Mouse (Mus musculus) CH12.LX (cell line): ENCODE measurements around the gene Zfp626. TPM values are rescaled to one million over a fixed set of nuclear protein-coding genes. Genes with fewer than 3 reads are reported as not detected.
A peak's percentile ranks its signal among the peaks of the same experiment; 100 is the strongest.

Experiments
- DNase-seq: peaks from one replicate; pipeline ENCODE4 v3.0.0-alpha.2; 2013; ENCODE audit errors: extremely low read depth
- H3K27ac ChIP-seq: 2 replicates; pipeline ENCODE4 v1.5.1; 2012; ENCODE audit warnings: low read depth, mild to moderate bottlenecking, control low read depth, moderate library complexity; ENCODE audit not compliant: insufficient read depth
- H3K27me3 ChIP-seq: replicated peaks from 2 replicates; pipeline ENCODE3; 2012; ENCODE audit warnings: inconsistent platforms
- H3K36me3 ChIP-seq, 2 experiments: replicated peaks in 1 of 2; 2 replicates each; pipeline versions ENCODE3 to v1.6.1; 2012; ENCODE audit warnings: inconsistent platforms in 1 of 2, low read length in 1 of 2, mild to moderate bottlenecking in 1 of 2, mixed read lengths in 1 of 2, moderate library complexity in 1 of 2; ENCODE audit not compliant: control insufficient read depth in 1 of 2, insufficient read depth in 1 of 2
- H3K4me1 ChIP-seq, 2 experiments: 2 replicates each; pipeline ENCODE4 v1.6.1; 2012; ENCODE audit warnings: inconsistent platforms in 1 of 2, moderate library complexity in 1 of 2; ENCODE audit not compliant: insufficient read depth in 2 of 2, control insufficient read depth in 1 of 2
- H3K4me2 ChIP-seq: 2 replicates; pipeline ENCODE4 v1.6.1; 2012; ENCODE audit warnings: low read depth, mild to moderate bottlenecking, control low read depth; ENCODE audit not compliant: poor library complexity, insufficient read depth, severe bottlenecking
- H3K4me3 ChIP-seq, 3 experiments: fragments of 150-350 bp in 1 of 3; sonication (generic) in 1 of 3; replicated peaks in 1 of 3; 2 replicates each; pipeline versions ENCODE3 to v1.5.1; 2011 to 2012; ENCODE audit warnings: low read depth in 2 of 3, low read length in 2 of 3, mild to moderate bottlenecking in 2 of 3, moderate library complexity in 2 of 3, control low read depth in 1 of 3, improper control_type of control experiment in 1 of 3, inconsistent platforms in 1 of 3, mixed read lengths in 1 of 3; ENCODE audit not compliant: poor library complexity in 1 of 3
- H3K79me2 ChIP-seq: replicated peaks from 2 replicates; pipeline ENCODE4 v1.6.1; 2012; ENCODE audit warnings: mild to moderate bottlenecking, moderate library complexity; ENCODE audit not compliant: control insufficient read depth, poor library complexity, insufficient read depth, severe bottlenecking; ENCODE audit errors: extremely low read depth
- H3K9ac ChIP-seq: 2 replicates; pipeline ENCODE4 v1.6.1; 2012; ENCODE audit warnings: low read depth, mild to moderate bottlenecking, control low read depth, moderate library complexity; ENCODE audit not compliant: insufficient read depth
- H3K9me3 ChIP-seq: replicated peaks from 2 replicates; pipeline ENCODE3; 2012; ENCODE audit warnings: low read length, inconsistent platforms, mixed read lengths
- CHD2 ChIP-seq: IDR thresholded peaks from 2 replicates; pipeline ENCODE4 v1.6.1; 2011; ENCODE audit warnings: low read length, improper control_type of control experiment
- CTCF ChIP-seq, 2 experiments: IDR thresholded peaks in 1 of 2; conservative IDR thresholded peaks in 1 of 2; 2 replicates each; pipeline ENCODE4 v1.5.1; 2011 to 2012; ENCODE audit warnings: low read depth in 2 of 2, low read length in 2 of 2, improper control_type of control experiment in 1 of 2, inconsistent platforms in 1 of 2, mild to moderate bottlenecking in 1 of 2, moderate library complexity in 1 of 2
- EP300 ChIP-seq: IDR thresholded peaks from 2 replicates; pipeline ENCODE4 v1.6.1; 2011; ENCODE audit warnings: low read length, improper control_type of control experiment
- IRF4 ChIP-seq: IDR thresholded peaks from 2 replicates; pipeline ENCODE4 v1.6.1; 2014; ENCODE audit warnings: low read depth, mild to moderate bottlenecking, inconsistent platforms, low read length, improper control_type of control experiment
- JUN ChIP-seq: IDR thresholded peaks from 2 replicates; pipeline ENCODE4 v1.6.1; 2011; ENCODE audit warnings: low read depth, mild to moderate bottlenecking, low read length, improper control_type of control experiment, moderate library complexity; ENCODE audit not compliant: insufficient read depth
- MAFK ChIP-seq: IDR thresholded peaks from 2 replicates; pipeline ENCODE4 v1.6.1; 2011; ENCODE audit warnings: low read length, improper control_type of control experiment; ENCODE audit not compliant: insufficient replicate concordance
- MAZ ChIP-seq: IDR thresholded peaks from 2 replicates; pipeline ENCODE4 v1.6.1; 2012; ENCODE audit warnings: low read depth, mild to moderate bottlenecking, inconsistent platforms, low read length, improper control_type of control experiment, moderate library complexity
- MYC ChIP-seq: IDR thresholded peaks from 2 replicates; pipeline ENCODE4 v1.6.1; 2011; ENCODE audit warnings: low read depth, mild to moderate bottlenecking, improper control_type of control experiment, low read length
- PAX5 ChIP-seq: IDR thresholded peaks from 2 replicates; pipeline ENCODE4 v1.6.1; 2012; ENCODE audit warnings: low read length, inconsistent platforms, mixed read lengths
- POLR2A ChIP-seq: IDR thresholded peaks from 2 replicates; pipeline ENCODE4 v1.6.1; 2011; ENCODE audit warnings: low read depth, mild to moderate bottlenecking, improper control_type of control experiment, low read length
- RAD21 ChIP-seq: IDR thresholded peaks from 2 replicates; pipeline ENCODE4 v1.6.1; 2011; ENCODE audit warnings: low read depth, mild to moderate bottlenecking, low read length, improper control_type of control experiment, moderate library complexity
- RCOR1 ChIP-seq: conservative IDR thresholded peaks from 2 replicates; pipeline ENCODE4 v1.6.1; 2012; ENCODE audit warnings: low read depth, mild to moderate bottlenecking, inconsistent platforms, low read length, improper control_type of control experiment
- SMC3 ChIP-seq: IDR thresholded peaks from 2 replicates; pipeline ENCODE4 v1.6.1; 2011; ENCODE audit warnings: low read depth, low read length, improper control_type of control experiment
- ZC3H11A ChIP-seq: IDR thresholded peaks from 2 replicates; pipeline ENCODE4 v1.6.1; 2012; ENCODE audit warnings: low read depth, mild to moderate bottlenecking, inconsistent platforms, low read length, improper control_type of control experiment
- dilution Hi-C: fragments of 300-500 bp; cut with MboI; formaldehyde crosslinking; loops from 2 replicates; pipeline ENCODE4 v1.14.3; 2020; ENCODE audit warnings: low sequenced_read_pairs; ENCODE audit not compliant: extremely low pct_unique_long_range_greater_than_20kb, extremely low pct_ligation_motif_present
- in situ Hi-C: fragments of 300-500 bp; cut with MboI; formaldehyde crosslinking; loops from 3 replicates; pipeline ENCODE4 v1.14.3; 2019; ENCODE audit warnings: low sequenced_read_pairs, low pct_ligation_motif_present, low pct_unique_long_range_greater_than_20kb, mixed read lengths
- polyA plus RNA-seq: library from polyadenylated mRNA; unstranded; fragments of >175 nt; gene quantifications from 2 replicates; pipeline ENCODE4 v1.2.1, GENCODE M21; 2012; ENCODE audit warnings: low read depth; ENCODE audit not compliant: insufficient read length
- total RNA-seq, 2 experiments: library from RNA; depleted of rRNA; stranded (reverse); fragments of 300-350 nt in 1 of 2; fragments of >200 nt in 1 of 2; gene quantifications; 2 replicates each; pipeline ENCODE4 v1.2.3; 2012 to 2014

Gene Zfp626
- total and polyA plus RNA-seq, 3 experiments = 3.6 to 6.5 (median 3.6) TPM

DNA sequence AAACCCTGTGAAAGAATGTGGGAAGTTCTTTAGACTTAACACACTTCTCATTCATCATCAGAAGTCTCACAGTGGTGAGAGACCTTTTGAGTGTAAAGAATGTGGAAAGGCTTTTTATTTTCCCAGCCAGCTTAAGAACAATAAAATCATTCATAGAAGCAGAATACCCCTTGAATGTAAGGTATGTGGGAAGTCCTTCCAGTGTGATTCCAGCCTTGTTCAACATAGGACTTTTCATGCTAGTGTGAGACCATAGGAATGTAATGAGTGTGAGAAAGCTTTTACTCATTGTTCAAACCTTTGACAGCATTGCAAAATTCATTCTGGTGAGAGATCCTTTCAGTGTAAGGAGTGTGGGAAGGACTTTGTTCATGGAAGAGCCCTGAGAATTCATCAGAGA lies 12.4 kb upstream of the Zfp626 start:
- no peaks in the 10 kb centered on the region for H3K36me3 ChIP-seq
- peaks cover 35% of the 10 kb centered on the region for H3K27me3 ChIP-seq
- no peak overlapping the region for H3K4me2 ChIP-seq
- H3K79me2 ChIP-seq = no peaks in the 10 kb centered on the region
- H3K4me1 ChIP-seq = no peaks in the 10 kb centered on the region
- in situ Hi-C loops = no loop called here
- DNase-seq = no peak
- dilution Hi-C loops = no loop called here
- H3K4me3 ChIP-seq = no peak overlapping the region
- no peak overlapping the region for H3K27ac ChIP-seq
- no peak overlapping the region for H3K9ac ChIP-seq
- TF ChIP-seq MYC (no peak), MAZ (no peak), JUN (no peak), ZC3H11A (no peak), CHD2 (no peak), POLR2A (no peak), PAX5 (no peak), IRF4 (no peak)
- peaks cover 18% of the 10 kb centered on the region for H3K9me3 ChIP-seq

DNA sequence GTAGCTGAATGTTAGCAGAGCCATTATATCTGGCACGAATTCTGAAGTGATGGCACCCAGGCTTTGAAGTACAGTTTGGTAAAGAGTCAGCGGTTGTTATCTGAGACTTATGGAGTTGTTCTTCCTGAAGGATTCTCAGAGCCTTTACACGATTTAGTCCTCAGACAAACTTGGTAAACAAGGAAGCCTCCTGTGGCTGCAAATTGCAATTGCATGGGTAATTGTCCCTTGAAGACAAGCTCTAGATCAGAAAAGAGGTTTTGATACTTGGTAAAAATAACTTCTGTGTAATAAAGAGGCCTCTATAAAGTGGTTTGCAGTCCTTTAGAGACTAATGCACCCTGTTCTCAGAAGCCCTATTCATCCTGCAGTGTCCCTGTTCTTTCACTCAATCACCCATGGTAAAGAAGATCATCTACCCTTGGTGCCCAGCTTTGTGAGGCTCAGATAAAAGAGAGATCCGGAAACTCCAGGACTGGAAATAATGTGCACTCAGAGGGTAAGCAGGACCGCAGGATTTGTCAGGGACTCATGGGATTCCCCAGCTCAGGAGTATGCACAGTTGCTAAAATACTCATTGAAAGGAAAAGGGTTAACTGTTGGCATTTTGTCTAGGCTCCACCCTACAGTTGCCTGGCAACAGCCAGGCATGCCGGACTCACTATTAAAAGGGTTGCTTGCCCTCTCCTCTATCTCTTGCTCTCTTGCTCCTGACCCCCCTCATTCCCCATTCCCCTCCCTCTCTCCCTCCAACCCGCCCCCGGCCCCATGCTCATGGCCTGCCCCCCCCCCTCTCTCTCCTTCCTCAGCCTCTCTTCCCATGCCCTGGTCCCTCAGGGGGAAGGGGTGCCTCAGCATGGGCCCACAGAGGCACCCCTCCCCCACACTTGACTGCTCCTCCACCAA lies 8.8 kb upstream of the Zfp626 start:
- H3K4me2 ChIP-seq = no peak overlapping the region
- no peak overlapping the region for H3K4me3 ChIP-seq
- no peak for DNase-seq

DNA sequence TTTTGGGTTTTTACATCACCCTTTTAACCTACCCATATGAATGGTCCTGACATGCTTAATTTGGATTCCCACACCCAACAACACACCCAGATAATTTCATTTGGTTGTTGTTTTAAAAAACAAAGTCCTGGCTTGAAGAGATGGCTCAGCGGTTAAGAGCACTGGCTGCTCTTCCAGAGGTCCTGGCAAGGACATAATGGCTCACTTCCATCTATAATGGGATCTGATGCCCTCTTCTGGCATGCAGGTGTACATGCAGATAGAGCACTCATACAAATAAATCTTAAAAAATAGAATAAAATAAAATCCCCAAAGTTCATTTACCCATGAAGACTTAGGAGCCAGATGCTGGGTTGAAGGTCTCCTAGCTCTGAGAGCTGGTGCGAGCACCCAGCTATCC lies 5.9 kb upstream of the Zfp626 start:
- peaks cover 5% of the 10 kb centered on the region for H3K27me3 ChIP-seq
- DNase-seq = peak; percentile 9
- TF ChIP-seq SMC3 = peak; percentile 43
- TF ChIP-seq RAD21 = peak; percentile 36
- TF ChIP-seq EP300 = no peak
- peak; percentile 12 to 57; a peak in 2 of 4 replicates for TF ChIP-seq CTCF (conservative IDR thresholded peaks at IDR 0.05 in 1 of 2, IDR thresholded peaks at IDR 0.05 in 1 of 2; ENCODE audit: low read depth in 2 of 2, low read length in 2 of 2)
- no peak overlapping the region for H3K9ac ChIP-seq
- H3K36me3 ChIP-seq = peaks cover 0 to 3% of the 10 kb centered on the region in 2 experiments
- H3K9me3 ChIP-seq = peaks cover 15% of the 10 kb centered on the region
- H3K4me1 ChIP-seq = peaks cover 2 to 7% of the 10 kb centered on the region in 2 experiments; a peak in 2 of 4 replicates
- H3K27ac ChIP-seq = no peak overlapping the region
- H3K4me2 ChIP-seq = no peak overlapping the region
- in situ Hi-C loops = loop anchor here (5.0 kb wide), 1 partner anchor 69 kb away; the partner anchor contains the start of gene Zfp60
- dilution Hi-C loops = no loop called here
- H3K79me2 ChIP-seq = peaks cover 9% of the 10 kb centered on the region; the same call in 1 of the 2 replicates
- H3K4me3 ChIP-seq = no peak overlapping the region

More for the DNA sequence above, 8.8 kb upstream of the Zfp626 start:
- Histone ChIP-seq H3K36me3 (no peaks in the 10 kb centered on the region), H3K9ac (no peak overlapping the region)
- TF ChIP-seq RCOR1 = no peak
- peak in 1 of 2 experiments; percentile 19; a peak in 1 of 4 replicates for TF ChIP-seq CTCF (conservative IDR thresholded peaks at IDR 0.05 in 1 of 2, IDR thresholded peaks at IDR 0.05 in 1 of 2; ENCODE audit: low read depth in 2 of 2, low read length in 2 of 2)
- no peak for TF ChIP-seq EP300
- no peak for TF ChIP-seq MAFK
- TF ChIP-seq, all 38 proteins: peak for 1
- Histone ChIP-seq H3K79me2 (no peaks in the 10 kb centered on the region), H3K9me3 (peaks cover 16% of the 10 kb centered on the region), H3K4me1 (no peaks in the 10 kb centered on the region), H3K27me3 (peaks cover 18% of the 10 kb centered on the region), H3K27ac (no peak overlapping the region)
- dilution Hi-C loops (no loop called here), in situ Hi-C loops (no loop called here)
